Mouse (Mus musculus) forebrain, embryonic 13.5 days (tissue): ENCODE results near the gene Traf5. TPM values are rescaled to one million over a fixed set of nuclear protein-coding genes. Genes with fewer than 3 reads are reported as not detected.
A peak's percentile ranks its signal among the peaks of the same experiment; 100 is the strongest.

Experiments used
- ATAC-seq: fragments of 200-750 bp; cut with Nextera tagmentation; 2 replicates; pipeline ENCODE4 v1.8.0; 2017
- H3K27ac ChIP-seq: fragments of 300-500 bp; sonication (generic); 2 replicates; pipeline ENCODE4 v1.5.1; 2015; ENCODE audit warnings: inconsistent platforms, mild to moderate bottlenecking, moderate library complexity
- H3K27me3 ChIP-seq: fragments of 300-500 bp; sonication (generic); 2 replicates; pipeline ENCODE4 v1.6.1; 2015; ENCODE audit warnings: mild to moderate bottlenecking, inconsistent platforms
- H3K36me3 ChIP-seq: fragments of 300-500 bp; sonication (generic); 2 replicates; pipeline ENCODE4 v1.6.1; 2015; ENCODE audit warnings: mild to moderate bottlenecking, inconsistent platforms; ENCODE audit not compliant: poor library complexity, severe bottlenecking
- H3K4me1 ChIP-seq: fragments of 300-500 bp; sonication (generic); 2 replicates; pipeline ENCODE4 v1.6.1; 2015; ENCODE audit warnings: inconsistent platforms
- H3K4me2 ChIP-seq: fragments of 300-500 bp; sonication (generic); 2 replicates; pipeline ENCODE4 v1.6.1; 2015; ENCODE audit warnings: inconsistent platforms, mild to moderate bottlenecking, moderate library complexity
- H3K4me3 ChIP-seq: fragments of 300-500 bp; sonication (generic); 2 replicates; pipeline ENCODE4 v1.5.1; 2015; ENCODE audit warnings: mild to moderate bottlenecking, inconsistent platforms
- H3K9ac ChIP-seq: fragments of 300-500 bp; sonication (generic); 2 replicates; pipeline ENCODE4 v1.6.1; 2015; ENCODE audit warnings: mild to moderate bottlenecking, inconsistent platforms
- H3K9me3 ChIP-seq: fragments of 300-500 bp; sonication (generic); replicated peaks from 2 replicates; pipeline ENCODE4 v1.6.1; 2016; ENCODE audit warnings: inconsistent platforms
- WGBS: fragments of 180-500 bp; shearing (Covaris S2); methylation state at CpG from one replicate; pipeline ENCODE4 v1.1.7; 2015; 5-methylcytosine and 5-hydroxymethylcytosine counted together
- polyA plus RNA-seq: library from polyadenylated mRNA; unstranded; fragments of >200 nt; fragmentation: Nextera tagmentation; extraction: Ambion mirVana; gene quantifications from 2 replicates; pipeline ENCODE4 v1.2.1, GENCODE M21; 2015

The Traf5 gene
- polyA plus RNA-seq, 1 experiment from 2014 or later: 2.7 TPM

- Histone ChIP-seq H3K27me3 (peaks cover 25% of the 10 kb centered on the region), H3K4me3 (no peak overlapping the region), H3K4me2 (no peak overlapping the region), H3K4me1 (peaks cover 6% of the 10 kb centered on the region), H3K9me3 (no peaks in the 10 kb centered on the region), H3K36me3 (no peaks in the 10 kb centered on the region), H3K9ac (no peak overlapping the region), H3K27ac (no peak overlapping the region)
- 57% methylated on average over 9 of the region's 9 CpGs for WGBS
- ATAC-seq: no peak
Measured at GRCm38 (mm10) chr1:192089208-192090166, 2.9 kb downstream of the Traf5 start.

DNA sequence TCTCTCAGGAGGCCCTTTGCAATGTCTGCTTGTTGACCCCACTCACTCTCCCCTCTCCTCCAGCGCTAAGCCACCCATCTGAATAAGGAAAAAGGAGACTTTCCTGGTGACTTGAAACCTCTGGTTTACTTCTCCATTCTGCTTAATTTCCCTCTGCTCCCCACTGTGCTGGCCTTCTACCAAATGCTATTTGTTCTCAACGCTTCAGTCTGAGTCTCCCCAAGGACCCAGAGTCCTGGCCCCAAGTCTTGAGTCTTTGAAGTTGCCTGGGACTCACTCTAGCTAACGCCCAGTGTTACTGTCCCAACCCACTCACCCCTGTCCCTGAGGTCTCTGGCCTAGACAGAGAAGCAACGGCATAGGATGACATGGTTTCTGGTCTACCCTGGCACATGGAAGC is 4.3 kb downstream of the Traf5 start:
- Histone ChIP-seq H3K4me2 (no peak overlapping the region), H3K27ac (no peak overlapping the region), H3K9me3 (no peaks in the 10 kb centered on the region), H3K4me3 (no peak overlapping the region), H3K4me1 (peaks cover 6% of the 10 kb centered on the region), H3K36me3 (no peaks in the 10 kb centered on the region), H3K9ac (no peak overlapping the region), H3K27me3 (peaks cover 25% of the 10 kb centered on the region)
- WGBS: 76% methylated on average over 4 of the region's 4 CpGs
- no peak for ATAC-seq

GRCm38 (mm10) chr1:192087098-192087497 is 5.3 kb downstream of the Traf5 start:
- no peaks in the 10 kb centered on the region for H3K36me3 ChIP-seq
- H3K4me2 ChIP-seq: no peak overlapping the region
- peaks cover 23% of the 10 kb centered on the region for H3K27me3 ChIP-seq
- H3K9me3 ChIP-seq: no peaks in the 10 kb centered on the region
- peaks cover 5% of the 10 kb centered on the region for H3K4me1 ChIP-seq
- H3K4me3 ChIP-seq: no peak overlapping the region
- H3K9ac ChIP-seq: no peak overlapping the region
- no peak overlapping the region for H3K27ac ChIP-seq
- 74% methylated on average over 4 of the region's 4 CpGs for WGBS
- no peak for ATAC-seq

DNA sequence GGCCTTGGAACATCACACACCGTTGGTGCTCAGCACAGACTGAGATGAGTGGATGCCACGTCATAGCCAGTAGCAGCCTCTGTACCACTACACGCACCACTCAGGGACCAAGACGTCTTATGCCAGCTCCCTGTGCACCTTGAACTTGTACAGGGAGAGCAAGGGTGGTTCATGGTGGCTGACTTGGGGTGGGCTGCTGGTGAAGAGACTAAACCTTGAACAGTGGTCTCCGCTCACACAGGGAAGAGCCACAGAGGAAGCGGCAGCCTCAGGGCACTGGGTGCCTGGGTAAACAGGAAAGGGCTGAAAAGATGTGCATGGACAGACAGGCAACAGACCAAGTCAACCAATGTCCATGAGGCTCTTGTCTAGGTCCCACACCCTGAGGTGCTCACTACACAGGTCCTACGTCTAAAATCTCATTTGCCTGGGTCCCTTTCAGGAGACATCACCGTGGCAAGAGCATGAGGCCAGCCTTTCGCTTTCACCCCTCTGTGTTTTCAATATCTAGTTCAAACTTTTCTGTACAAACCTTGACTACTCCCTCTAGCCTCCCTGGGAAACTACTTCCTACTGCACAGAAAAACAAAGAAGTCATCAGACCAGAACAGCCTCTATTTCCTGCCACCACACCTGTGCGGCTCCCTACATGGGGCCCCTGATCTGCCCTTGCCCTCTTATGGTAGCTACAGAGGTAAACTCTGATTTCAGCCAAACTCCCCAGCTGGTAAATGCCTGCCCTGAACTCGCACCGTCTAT is 5.9 kb downstream of the Traf5 start:
- no peak for ATAC-seq
- H3K9me3 ChIP-seq: no peaks in the 10 kb centered on the region
- WGBS: 89% methylated on average over 12 of the region's 12 CpGs

DNA sequence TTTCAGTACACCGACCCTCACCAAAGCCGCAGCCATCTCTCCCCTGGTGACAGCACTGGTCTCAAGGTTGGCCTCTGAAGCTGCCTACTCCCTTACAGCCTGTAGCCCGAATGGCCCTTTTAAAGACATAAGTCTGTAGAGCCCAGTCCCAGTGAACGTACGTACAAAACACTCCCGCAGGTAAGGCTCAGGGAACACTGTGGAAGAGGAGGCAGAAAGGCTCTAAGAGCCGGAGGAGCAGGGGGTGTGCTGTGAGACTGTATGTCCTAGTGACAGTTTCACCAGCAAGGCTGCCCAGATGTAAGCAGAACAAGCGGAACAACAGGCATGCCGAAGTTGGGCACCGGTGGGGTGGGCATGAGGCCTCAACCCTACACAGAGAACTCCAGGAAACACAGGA is 7.1 kb downstream of the Traf5 start:
- Histone ChIP-seq H3K27me3 (0 out of 2 replicates have a peak, but pooled peaks cover 5% of the 10 kb centered on the region), H3K4me1 (no peaks in the 10 kb centered on the region), H3K4me3 (no peak overlapping the region), H3K9me3 (no peaks in the 10 kb centered on the region), H3K36me3 (no peaks in the 10 kb centered on the region), H3K27ac (no peak overlapping the region), H3K9ac (no peak overlapping the region), H3K4me2 (no peak overlapping the region)
- no peak for ATAC-seq
- 93% methylated on average over 10 of the region's 10 CpGs for WGBS

More for the DNA sequence above, 5.9 kb downstream of the Traf5 start:
- no peak overlapping the region for H3K9ac ChIP-seq
- H3K27ac ChIP-seq: no peak overlapping the region
- H3K4me3 ChIP-seq: no peak overlapping the region
- H3K36me3 ChIP-seq: no peaks in the 10 kb centered on the region
- no peak overlapping the region for H3K4me2 ChIP-seq
- peaks cover 18% of the 10 kb centered on the region for H3K27me3 ChIP-seq
- no peaks in the 10 kb centered on the region for H3K4me1 ChIP-seq

- Histone ChIP-seq H3K4me1 (no peaks in the 10 kb centered on the region), H3K27ac (no peak overlapping the region), H3K36me3 (no peaks in the 10 kb centered on the region), H3K9me3 (no peaks in the 10 kb centered on the region), H3K4me2 (no peak overlapping the region), H3K27me3 (no peaks in the 10 kb centered on the region), H3K9ac (no peak overlapping the region), H3K4me3 (no peak overlapping the region)
- no peak for ATAC-seq
- 76% methylated on average over 1 of the region's 1 CpGs for WGBS
Measured at GRCm38 (mm10) chr1:192082646-192083045, 9.7 kb downstream of the Traf5 start.

DNA sequence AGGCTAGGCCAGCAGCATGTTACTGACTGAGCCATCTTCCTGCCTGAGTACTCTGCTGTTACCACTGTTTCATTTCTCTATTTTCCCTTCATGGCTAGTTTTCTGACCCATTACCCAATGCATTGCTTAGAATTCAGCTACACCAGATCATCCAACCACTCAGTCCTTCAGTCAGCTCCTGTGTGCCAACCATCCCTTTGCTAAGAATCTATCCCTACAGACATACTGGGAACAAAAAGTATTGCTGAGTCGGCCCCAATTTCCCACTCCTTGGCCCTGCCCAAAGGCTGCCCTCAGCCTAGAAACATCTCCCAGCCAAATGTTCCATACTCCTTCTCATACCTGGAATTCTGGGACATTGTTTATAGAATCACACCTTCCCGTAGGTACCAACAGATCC is 11.2 kb downstream of the Traf5 start:
- no peaks in the 10 kb centered on the region for H3K4me1 ChIP-seq
- ATAC-seq: no peak
- no peak overlapping the region for H3K4me2 ChIP-seq
- 94% methylated on average over 2 of the region's 2 CpGs for WGBS
- no peaks in the 10 kb centered on the region for H3K9me3 ChIP-seq
- no peak overlapping the region for H3K27ac ChIP-seq
- H3K4me3 ChIP-seq: no peak overlapping the region
- H3K36me3 ChIP-seq: no peaks in the 10 kb centered on the region
- no peaks in the 10 kb centered on the region for H3K27me3 ChIP-seq
- H3K9ac ChIP-seq: no peak overlapping the region

DNA sequence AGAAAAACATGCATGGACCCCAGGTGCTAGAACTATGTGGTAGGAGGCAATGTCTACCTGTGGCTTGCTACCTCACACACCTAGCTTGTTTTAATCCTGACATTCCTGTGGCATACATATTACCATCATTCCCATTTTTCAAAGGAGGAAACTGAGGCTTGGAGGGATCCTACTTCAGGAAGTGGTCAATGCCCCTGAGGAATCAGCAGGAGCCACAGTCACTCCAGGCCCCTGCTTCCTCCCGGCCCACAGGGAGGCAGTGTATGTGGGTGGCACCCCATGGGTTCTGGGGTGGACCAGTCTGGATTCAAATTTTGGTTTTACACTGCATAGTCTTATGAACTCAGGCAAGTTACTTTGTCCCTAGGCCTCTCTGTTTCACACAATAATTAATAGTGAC is 13.2 kb downstream of the Traf5 start:
- Histone ChIP-seq H3K4me3 (no peak overlapping the region), H3K9ac (no peak overlapping the region), H3K27me3 (no peaks in the 10 kb centered on the region), H3K9me3 (no peaks in the 10 kb centered on the region), H3K36me3 (no peaks in the 10 kb centered on the region), H3K4me1 (peaks cover 15% of the 10 kb centered on the region), H3K27ac (no peak overlapping the region), H3K4me2 (no peak overlapping the region)
- WGBS: 81% methylated on average over 1 of the region's 1 CpGs
- ATAC-seq: no peak

DNA sequence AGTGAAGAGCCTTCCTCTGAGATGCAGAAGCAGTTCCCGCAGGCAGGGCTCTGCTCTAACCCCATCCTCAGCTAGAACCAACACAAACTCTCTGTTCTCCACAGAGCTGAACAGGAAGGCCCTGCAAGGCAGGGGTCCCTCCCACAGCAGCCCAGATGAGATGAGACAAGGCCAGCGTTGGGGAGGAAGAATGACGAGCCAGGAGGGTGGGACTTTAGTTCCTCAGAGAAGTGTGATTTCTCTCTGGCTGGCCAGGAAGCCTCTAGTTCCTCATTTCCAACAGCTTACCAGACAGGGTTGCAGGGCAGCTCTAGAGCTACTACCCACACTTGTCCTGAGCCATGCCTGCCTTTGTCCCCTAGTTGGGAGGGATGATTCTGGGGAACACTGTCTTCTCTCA is 14.0 kb downstream of the Traf5 start:
- Histone ChIP-seq H3K36me3 (no peaks in the 10 kb centered on the region), H3K4me1 (peaks cover 16% of the 10 kb centered on the region)
- 61% methylated on average over 3 of the region's 3 CpGs for WGBS

GRCm38 (mm10) chr1:192076796-192077535 is 15.4 kb downstream of the Traf5 start:
- no peaks in the 10 kb centered on the region for H3K27me3 ChIP-seq
- H3K9ac ChIP-seq: no peak overlapping the region
- H3K9me3 ChIP-seq: no peaks in the 10 kb centered on the region
- no peak overlapping the region for H3K4me2 ChIP-seq
- H3K36me3 ChIP-seq: no peaks in the 10 kb centered on the region
- peaks cover 16% of the 10 kb centered on the region for H3K4me1 ChIP-seq
- H3K27ac ChIP-seq: no peak overlapping the region
- ATAC-seq: no peak
- no peak overlapping the region for H3K4me3 ChIP-seq

More for the DNA sequence above, 14.0 kb downstream of the Traf5 start:
- Histone ChIP-seq H3K9me3 (no peaks in the 10 kb centered on the region), H3K27me3 (no peaks in the 10 kb centered on the region), H3K4me2 (no peak overlapping the region), H3K27ac (no peak overlapping the region; the same call in 1 of the 2 replicates), H3K4me3 (no peak overlapping the region), H3K9ac (no peak overlapping the region)
- ATAC-seq: no peak

DNA sequence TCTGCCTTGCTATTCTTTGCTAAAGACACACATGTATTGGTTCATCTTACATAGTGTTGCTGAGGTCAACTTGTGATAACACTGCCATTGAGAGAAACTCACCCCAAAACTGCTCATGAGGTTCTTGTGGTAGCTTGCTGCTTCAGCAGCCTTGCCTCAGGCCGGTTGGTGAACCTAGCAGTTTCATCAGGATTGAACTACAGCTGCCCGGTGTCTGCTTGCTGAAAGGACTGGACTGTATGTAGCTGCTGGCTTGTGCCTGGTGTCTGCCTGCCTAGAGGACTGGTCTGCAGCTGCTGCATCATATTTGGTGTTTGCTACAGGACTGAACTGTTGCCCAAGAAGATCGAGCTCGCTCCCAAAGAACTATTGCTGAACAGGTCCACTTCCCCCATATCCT is 16.3 kb downstream of the Traf5 start:
- H3K4me2 ChIP-seq: no peak overlapping the region

DNA sequence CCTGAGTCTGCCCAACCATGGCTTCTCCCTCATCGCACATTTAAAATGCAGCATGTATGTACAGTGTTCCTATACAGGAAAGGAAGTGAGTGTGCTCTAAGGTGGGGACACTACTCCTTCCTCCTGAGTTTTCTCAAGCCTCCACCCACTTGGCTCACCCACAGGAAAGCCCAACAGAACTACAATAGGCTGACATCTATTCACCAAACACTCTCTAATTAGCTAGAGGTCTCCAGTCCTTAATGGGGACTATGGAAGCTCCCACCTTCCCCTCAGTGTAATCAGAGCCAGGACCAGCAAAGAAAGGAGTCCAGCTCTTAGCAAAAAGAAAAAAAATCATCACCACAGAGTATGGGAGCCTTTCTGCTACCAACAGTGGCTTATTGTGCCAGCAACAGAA is 17.5 kb downstream of the Traf5 start:
- WGBS: 65% methylated on average over 1 of the region's 1 CpGs
- Histone ChIP-seq H3K4me3 (no peak overlapping the region), H3K27me3 (no peaks in the 10 kb centered on the region), H3K9ac (no peak overlapping the region), H3K36me3 (no peaks in the 10 kb centered on the region), H3K27ac (peak overlapping the region; percentile 40; the same call in 1 of the 2 replicates), H3K9me3 (no peaks in the 10 kb centered on the region), H3K4me1 (peaks cover 16% of the 10 kb centered on the region), H3K4me2 (no peak overlapping the region)
- peak; percentile 68; the same call in 1 of the 2 replicates for ATAC-seq

More for the DNA sequence above, 16.3 kb downstream of the Traf5 start:
- Histone ChIP-seq H3K27ac (no peak overlapping the region), H3K4me1 (peaks cover 16% of the 10 kb centered on the region), H3K27me3 (no peaks in the 10 kb centered on the region), H3K36me3 (no peaks in the 10 kb centered on the region), H3K9me3 (no peaks in the 10 kb centered on the region), H3K4me3 (no peak overlapping the region), H3K9ac (no peak overlapping the region)
- 87% methylated on average over 4 of the region's 4 CpGs for WGBS
- no peak for ATAC-seq
